Mouse (Mus musculus): ENCODE measurements at regions not wholly inside any gene's neighbourhood (a gene's known extent, or its start where the extent isn't known, plus 50 kb on each side); places are given as distances from the start of the nearest gene placed in this dataset.
"Not testable (repeated sequence)": the region's sequence is repeated elsewhere in the genome, so short reads cannot be mapped to it uniquely, and the experiment has no call there.

DNA sequence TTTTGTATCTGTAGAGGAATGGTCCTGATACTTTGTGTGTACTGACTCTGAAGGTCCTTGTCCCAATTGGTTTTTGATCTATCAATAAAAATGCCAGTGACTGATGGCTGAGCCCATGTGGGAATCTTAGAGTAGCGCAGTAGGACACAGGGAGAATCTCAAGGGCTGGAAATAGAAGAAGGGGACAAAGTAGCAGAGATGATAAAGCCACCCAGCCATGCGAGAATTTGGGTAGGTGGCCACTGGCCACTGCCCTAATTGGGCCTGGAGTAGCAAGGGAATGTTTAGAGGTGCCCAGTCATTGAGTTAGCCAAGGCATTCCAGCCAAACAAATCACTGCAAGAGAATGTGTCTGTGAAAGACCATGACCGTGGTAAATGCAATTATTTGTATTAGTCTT is 414.8 kb upstream of the Ercc4 start:
- no peak overlapping the region for H3K4me2 ChIP-seq (ENCODE audit: low read length)
- 80% methylated on average over 3 of the region's 3 CpGs for WGBS
- H3K27ac ChIP-seq (ENCODE audit: low read length), result no peak overlapping the region
- H3K9ac ChIP-seq (replicated peaks; ENCODE audit: low read depth, low read length), result no peak overlapping the region
- H3K9me3 ChIP-seq (ENCODE audit: control insufficient read depth, low read length), result no peaks in the 10 kb centered on the region
- no peaks in the 10 kb centered on the region; the same call in 1 of the 2 replicates for H3K4me1 ChIP-seq (replicated peaks; ENCODE audit: control insufficient read depth, insufficient read depth, low read length)
- H3K4me3 ChIP-seq (replicated peaks; ENCODE audit: low read length), result no peak overlapping the region
- no peak for ATAC-seq
- H3K27me3 ChIP-seq (replicated peaks; ENCODE audit: control insufficient read depth, insufficient read depth, low read length), result no peaks in the 10 kb centered on the region
- no peaks in the 10 kb centered on the region for H3K36me3 ChIP-seq (ENCODE audit: control insufficient read depth, insufficient read depth)

DNA sequence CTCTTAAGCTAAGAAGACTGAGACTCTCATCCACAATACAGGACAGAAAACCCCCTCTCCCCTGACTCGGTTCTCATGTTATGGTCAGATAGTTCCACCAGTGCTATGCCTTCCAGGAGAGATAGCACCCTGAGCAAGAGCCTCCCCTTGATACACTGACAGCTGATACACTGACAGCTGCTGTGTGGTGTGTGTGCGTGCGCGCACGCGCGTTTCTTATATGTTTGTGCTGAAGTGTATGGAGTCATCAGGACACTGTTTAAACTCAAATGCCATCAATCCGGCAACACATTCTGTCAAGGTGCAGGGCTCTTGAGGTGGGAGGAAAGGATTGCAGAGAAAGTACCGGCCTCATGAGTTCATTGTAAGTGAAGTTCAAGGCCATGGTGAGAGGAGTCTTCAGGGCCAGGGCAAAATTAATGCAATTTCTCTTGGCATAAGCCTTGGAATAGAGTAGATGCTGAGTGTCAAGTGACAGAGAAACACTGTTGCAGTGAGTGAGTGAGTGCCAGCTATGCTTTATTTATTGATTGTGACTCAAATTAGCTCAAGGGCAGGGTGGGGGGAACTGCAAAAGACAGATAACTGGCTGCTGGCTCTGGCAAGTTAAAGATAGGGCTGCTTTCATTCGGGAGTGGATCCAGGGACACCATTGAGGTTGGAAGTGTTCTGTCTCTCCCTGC is 412.4 kb upstream of the Ercc4 start:
- ATAC-seq, result no peak
- Histone ChIP-seq H3K9ac (replicated peaks; ENCODE audit: low read depth, low read length) (no peak overlapping the region), H3K9me3 (ENCODE audit: control insufficient read depth, low read length) (no peaks in the 10 kb centered on the region), H3K27ac (ENCODE audit: low read length) (no peak overlapping the region), H3K4me1 (replicated peaks; ENCODE audit: control insufficient read depth, insufficient read depth, low read length) (no peaks in the 10 kb centered on the region; the same call in 1 of the 2 replicates), H3K4me3 (replicated peaks; ENCODE audit: low read length) (no peak overlapping the region), H3K36me3 (ENCODE audit: control insufficient read depth, insufficient read depth) (no peaks in the 10 kb centered on the region), H3K27me3 (replicated peaks; ENCODE audit: control insufficient read depth, insufficient read depth, low read length) (no peaks in the 10 kb centered on the region), H3K4me2 (ENCODE audit: low read length) (no peak overlapping the region)
- 91% methylated on average over 10 of the region's 10 CpGs for WGBS

DNA sequence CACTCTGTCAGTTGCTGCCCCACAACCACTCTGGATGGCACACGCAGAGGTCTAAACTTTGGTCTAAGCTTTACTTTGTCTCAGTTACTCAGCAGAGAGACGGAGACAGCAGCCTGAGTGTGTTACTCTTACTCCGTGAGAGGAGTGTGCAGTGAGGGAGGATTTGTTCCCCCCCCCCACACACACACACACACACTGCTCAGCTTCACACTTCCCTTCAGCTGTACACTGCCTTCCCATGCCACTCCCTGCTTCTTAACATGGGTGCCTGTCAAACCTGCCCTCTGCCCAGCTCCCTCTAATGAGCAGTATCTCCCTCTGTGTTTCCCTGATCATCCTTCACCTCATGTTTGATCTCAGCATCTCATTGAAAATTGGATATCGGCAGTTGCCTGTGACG is 409.9 kb upstream of the Ercc4 start:
- Histone ChIP-seq H3K9me3 (ENCODE audit: control insufficient read depth, low read length) (no peaks in the 10 kb centered on the region), H3K36me3 (ENCODE audit: control insufficient read depth, insufficient read depth) (no peaks in the 10 kb centered on the region), H3K4me1 (replicated peaks; ENCODE audit: control insufficient read depth, insufficient read depth, low read length) (no peaks in the 10 kb centered on the region; the same call in 1 of the 2 replicates), H3K4me2 (ENCODE audit: low read length) (no peak overlapping the region), H3K27me3 (replicated peaks; ENCODE audit: control insufficient read depth, insufficient read depth, low read length) (no peaks in the 10 kb centered on the region), H3K9ac (replicated peaks; ENCODE audit: low read depth, low read length) (no peak overlapping the region), H3K27ac (ENCODE audit: low read length) (no peak overlapping the region), H3K4me3 (replicated peaks; ENCODE audit: low read length) (no peak overlapping the region)
- ATAC-seq, result peak; percentile 50
- 24% methylated on average over 5 of the region's 5 CpGs for WGBS

DNA sequence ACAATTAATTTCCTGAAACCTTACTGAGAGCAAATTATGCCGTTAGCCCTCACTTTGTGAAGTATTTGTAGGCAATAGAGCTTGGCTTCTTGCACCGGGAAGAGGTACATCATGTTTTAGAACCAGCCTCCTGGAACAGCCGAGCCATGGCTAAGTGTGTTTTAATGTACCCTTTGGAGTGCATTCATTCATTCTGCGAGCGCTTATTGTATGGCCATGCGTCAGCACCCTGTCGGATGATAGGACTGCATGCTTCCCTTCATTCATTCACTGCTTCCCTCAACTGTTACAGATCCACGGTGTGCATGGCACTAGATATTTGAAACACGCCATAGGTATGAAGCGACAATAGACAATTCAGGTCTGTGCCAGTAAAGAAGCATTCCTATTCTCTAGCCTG is 409.4 kb upstream of the Ercc4 start:
- no peaks in the 10 kb centered on the region for H3K27me3 ChIP-seq (replicated peaks; ENCODE audit: control insufficient read depth, insufficient read depth, low read length)
- H3K27ac ChIP-seq (ENCODE audit: low read length), result no peak overlapping the region
- H3K4me1 ChIP-seq (replicated peaks; ENCODE audit: control insufficient read depth, insufficient read depth, low read length), result no peaks in the 10 kb centered on the region; the same call in 1 of the 2 replicates
- WGBS, result 39% methylated on average over 10 of the region's 10 CpGs
- H3K4me2 ChIP-seq (ENCODE audit: low read length), result no peak overlapping the region
- ATAC-seq, result no peak
- H3K9ac ChIP-seq (replicated peaks; ENCODE audit: low read depth, low read length), result no peak overlapping the region
- no peak overlapping the region for H3K4me3 ChIP-seq (replicated peaks; ENCODE audit: low read length)
- no peaks in the 10 kb centered on the region for H3K9me3 ChIP-seq (ENCODE audit: control insufficient read depth, low read length)
- no peaks in the 10 kb centered on the region for H3K36me3 ChIP-seq (ENCODE audit: control insufficient read depth, insufficient read depth)

DNA sequence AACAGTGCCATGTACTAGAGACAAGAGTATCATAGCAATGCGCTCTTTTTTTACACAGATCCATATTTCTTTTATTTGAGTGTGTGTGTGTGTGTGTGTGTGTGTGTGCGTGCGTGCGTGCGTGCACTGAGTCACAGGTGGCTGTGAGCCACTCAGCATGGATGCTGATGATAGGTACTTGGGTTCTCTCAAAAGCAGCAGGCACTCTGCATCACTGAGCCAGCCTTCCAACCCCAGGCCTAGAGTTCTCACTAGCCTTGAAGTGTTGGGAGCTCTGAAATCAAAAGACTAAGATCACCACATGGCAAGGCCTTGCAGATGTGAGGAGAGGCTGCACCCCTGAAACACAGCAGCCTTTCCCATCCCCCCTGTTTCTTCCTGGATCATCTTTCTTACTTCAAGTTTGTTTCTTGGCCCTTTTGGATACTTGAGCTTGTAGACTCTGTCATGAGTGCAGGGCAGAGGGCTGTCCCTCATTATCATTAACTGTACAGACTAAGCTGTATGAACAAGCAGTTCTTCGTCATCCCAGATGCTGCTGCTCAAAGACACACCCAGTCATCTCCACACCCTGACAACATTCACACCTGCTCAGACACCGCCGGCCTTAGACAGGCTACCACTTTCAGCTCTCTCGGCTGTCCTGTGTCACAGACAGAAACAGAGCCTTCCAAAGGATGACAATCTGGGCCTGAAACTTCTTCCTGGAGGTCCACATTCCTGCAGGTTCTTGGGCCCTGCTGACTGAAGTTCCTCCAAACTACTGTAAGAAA is 405.5 kb upstream of the Ercc4 start:
- H3K4me1 ChIP-seq (replicated peaks; ENCODE audit: control insufficient read depth, insufficient read depth, low read length), result no peaks in the 10 kb centered on the region; the same call in 1 of the 2 replicates
- H3K4me3 ChIP-seq (replicated peaks; ENCODE audit: low read length), result no peak overlapping the region
- H3K27ac ChIP-seq (ENCODE audit: low read length), result no peak overlapping the region
- ATAC-seq, result no peak
- 96% methylated on average over 9 of the region's 9 CpGs for WGBS
- no peaks in the 10 kb centered on the region for H3K9me3 ChIP-seq (ENCODE audit: control insufficient read depth, low read length)
- H3K36me3 ChIP-seq (ENCODE audit: control insufficient read depth, insufficient read depth), result no peaks in the 10 kb centered on the region
- H3K4me2 ChIP-seq (ENCODE audit: low read length), result no peak overlapping the region
- H3K27me3 ChIP-seq (replicated peaks; ENCODE audit: control insufficient read depth, insufficient read depth, low read length), result no peaks in the 10 kb centered on the region
- no peak overlapping the region for H3K9ac ChIP-seq (replicated peaks; ENCODE audit: low read depth, low read length)

- Histone ChIP-seq H3K36me3 (ENCODE audit: control insufficient read depth, insufficient read depth) (no peaks in the 10 kb centered on the region), H3K4me1 (replicated peaks; ENCODE audit: control insufficient read depth, insufficient read depth, low read length) (no peaks in the 10 kb centered on the region), H3K9me3 (ENCODE audit: control insufficient read depth, low read length) (no peaks in the 10 kb centered on the region), H3K9ac (replicated peaks; ENCODE audit: low read depth, low read length) (no peak overlapping the region), H3K27ac (ENCODE audit: low read length) (no peak overlapping the region), H3K4me2 (ENCODE audit: low read length) (no peak overlapping the region), H3K4me3 (replicated peaks; ENCODE audit: low read length) (no peak overlapping the region), H3K27me3 (replicated peaks; ENCODE audit: control insufficient read depth, insufficient read depth, low read length) (no peaks in the 10 kb centered on the region)
- no peak for ATAC-seq
Observed at GRCm38 (mm10) chr16:12706907-12707306, 402.6 kb upstream of the Ercc4 start.

GRCm38 (mm10) chr16:12721368-12721767 is 388.1 kb upstream of the Ercc4 start:
- H3K27ac ChIP-seq (ENCODE audit: low read length); H3K4me1 ChIP-seq (replicated peaks; ENCODE audit: control insufficient read depth, insufficient read depth, low read length); H3K36me3 ChIP-seq (ENCODE audit: control insufficient read depth, insufficient read depth); H3K4me2 ChIP-seq (ENCODE audit: low read length); H3K9ac ChIP-seq (replicated peaks; ENCODE audit: low read depth, low read length); H3K27me3 ChIP-seq (replicated peaks; ENCODE audit: control insufficient read depth, insufficient read depth, low read length); H3K9me3 ChIP-seq (ENCODE audit: control insufficient read depth, low read length); ATAC-seq; H3K4me3 ChIP-seq (replicated peaks; ENCODE audit: low read length): not testable (repeated sequence)
- 81% methylated on average over 5 of the region's 7 CpGs for WGBS

- Histone ChIP-seq H3K9ac (replicated peaks; ENCODE audit: low read depth, low read length) (no peak overlapping the region), H3K9me3 (ENCODE audit: control insufficient read depth, low read length) (no peaks in the 10 kb centered on the region), H3K4me3 (replicated peaks; ENCODE audit: low read length) (no peak overlapping the region), H3K27ac (ENCODE audit: low read length) (no peak overlapping the region), H3K36me3 (ENCODE audit: control insufficient read depth, insufficient read depth) (no peaks in the 10 kb centered on the region), H3K4me1 (replicated peaks; ENCODE audit: control insufficient read depth, insufficient read depth, low read length) (no peaks in the 10 kb centered on the region), H3K27me3 (replicated peaks; ENCODE audit: control insufficient read depth, insufficient read depth, low read length) (no peaks in the 10 kb centered on the region), H3K4me2 (ENCODE audit: low read length) (no peak overlapping the region)
- ATAC-seq, result no peak
Observed at GRCm38 (mm10) chr16:12726043-12726442, 383.4 kb upstream of the Ercc4 start.

GRCm38 (mm10) chr16:12730167-12730730 is 379.2 kb upstream of the Ercc4 start:
- not testable (repeated sequence) for H3K4me3 ChIP-seq (replicated peaks; ENCODE audit: low read length)

More at GRCm38 (mm10) chr16:12730167-12730730, 379.2 kb upstream of the Ercc4 start:
- 87% methylated on average over 2 of the region's 2 CpGs for WGBS
- not testable (repeated sequence) for H3K4me1 ChIP-seq (replicated peaks; ENCODE audit: control insufficient read depth, insufficient read depth, low read length); H3K9me3 ChIP-seq (ENCODE audit: control insufficient read depth, low read length); H3K9ac ChIP-seq (replicated peaks; ENCODE audit: low read depth, low read length); H3K27me3 ChIP-seq (replicated peaks; ENCODE audit: control insufficient read depth, insufficient read depth, low read length); H3K4me2 ChIP-seq (ENCODE audit: low read length); ATAC-seq; H3K27ac ChIP-seq (ENCODE audit: low read length); H3K36me3 ChIP-seq (ENCODE audit: control insufficient read depth, insufficient read depth)
